Comparison of ENCODE assay signal across 8 mouse cellular contexts in the genomic region with DNA sequence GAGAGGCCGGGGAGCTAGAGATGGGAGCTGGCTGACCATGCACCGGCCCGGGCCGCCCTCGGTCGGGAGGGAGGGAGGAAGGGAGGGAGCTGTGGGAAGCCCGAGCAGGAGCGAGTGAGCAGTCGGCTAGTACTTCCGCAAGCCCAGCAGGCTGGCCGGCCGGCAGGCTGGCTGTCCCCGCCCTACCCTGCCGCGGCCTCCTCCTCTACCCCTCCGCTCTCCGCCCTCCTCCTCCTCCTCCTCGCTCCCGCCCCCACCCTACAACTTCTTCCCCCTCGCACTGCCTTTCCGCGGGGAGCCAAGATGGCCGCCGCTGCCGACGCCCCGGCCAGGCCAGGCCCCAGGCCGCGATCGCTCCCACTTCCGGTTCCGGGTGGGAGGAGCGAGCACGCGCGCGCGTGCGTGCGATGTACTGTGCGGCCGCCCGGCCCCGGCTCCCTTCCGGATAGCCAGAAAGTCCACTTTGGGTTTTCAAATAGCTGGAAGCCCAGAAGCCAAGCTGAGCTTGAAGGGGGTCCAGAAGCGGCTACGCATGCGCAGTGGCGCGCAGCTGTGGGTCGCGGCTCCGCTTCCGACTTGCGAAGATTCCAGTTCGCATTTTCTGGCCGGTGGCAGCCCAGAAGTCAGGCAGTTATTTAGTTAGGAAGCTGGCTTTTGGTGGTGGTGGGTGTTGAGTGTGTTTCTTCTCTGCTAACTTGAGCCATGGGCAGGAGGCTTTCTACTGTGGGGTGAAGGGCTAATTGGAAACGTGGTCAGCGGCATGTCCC. TPM values are rescaled to one million over a fixed set of nuclear protein-coding genes. Genes with fewer than 3 reads are reported as not detected.
DNase-seq lines count a peak whose midpoint lies in the region; ATAC-seq and TF ChIP-seq lines count a peak whose summit lies in the region.

TSS of gene Actr3 (minus strand) at position 359 of the 767 bp plus-strand sequence.

- H3K27ac ChIP-seq in ES-E14 (ENCODE audit: insufficient read depth, low read depth, low read length, poor library complexity, severe bottlenecking), result peak within 1 kb of the TSS; percentile 97
- peak within 1 kb of the TSS; percentile 94 for H3K27ac ChIP-seq in forebrain, embryonic 15.5 days (replicated peaks)

- peaks cover 4 to 8% of the 10 kb centered on the region in 2 experiments; a peak in 3 of 4 replicates for H3K4me1 ChIP-seq in ES-E14 (ENCODE audit: control insufficient read depth in 2 of 2, insufficient read depth in 2 of 2, low read length in 2 of 2, poor library complexity in 1 of 2)
- peaks cover 30% of the 10 kb centered on the region for H3K4me1 ChIP-seq in forebrain, embryonic 15.5 days
- peaks cover 20% of the 10 kb centered on the region for H3K4me1 ChIP-seq in lung, adult 2 months (ENCODE audit: control insufficient read depth, insufficient read depth, low read length)

- TF ChIP-seq CTCF in lung, adult 2 months (IDR thresholded peaks at IDR 0.05; ENCODE audit: insufficient read depth, low read length), result no peak

- intact Hi-C loops in heart, postnatal 25 days (cut with DNase I), result loop anchor here (2.0 kb wide), 2 partner anchors 41 to 125 kb away; partner anchors contain the start of gene Slc35f5

- 0 out of 2 replicates have a peak, but pooled peaks cover 2% of the 10 kb centered on the region for H3K27me3 ChIP-seq in forebrain, embryonic 15.5 days

- TF ChIP-seq POLR2A in lung, adult 2 months (IDR thresholded peaks at IDR 0.05; ENCODE audit: borderline replicate concordance, extremely low read depth, low read depth, low read length), result peak; percentile 96

- DNase-seq in ES-E14 (ENCODE audit: low read depth, low spot score), result peak; percentile 97
- peak; percentile 100 for DNase-seq in cerebellum, adult 11-12 months
- DNase-seq in heart, postnatal 25 days (ENCODE audit: low spot score), result peak; percentile 99
- peak; percentile 100 for DNase-seq in layer of hippocampus, adult 18-20 months (ENCODE audit: low spot score in 2 of 2)
- DNase-seq in lung, adult 2 months, result peak; percentile 98
- peak; percentile 99 for DNase-seq in thymus, adult 18-20 months

- H3K9ac ChIP-seq in ES-E14 (ENCODE audit: insufficient read depth, low read depth, low read length, poor library complexity, severe bottlenecking), result peak within 1 kb of the TSS; percentile 100
- H3K9ac ChIP-seq in forebrain, embryonic 15.5 days (replicated peaks), result peak within 1 kb of the TSS; percentile 97

- no peaks in the 10 kb centered on the region for H3K9me3 ChIP-seq in ES-E14 (ENCODE audit: control insufficient read depth, insufficient read depth, low read depth, low read length)
- no peaks in the 10 kb centered on the region for H3K9me3 ChIP-seq in forebrain, embryonic 15.5 days

- H3K36me3 ChIP-seq in ES-E14 (ENCODE audit: control insufficient read depth, insufficient read depth, low read length, poor library complexity, severe bottlenecking), result no peaks in the 10 kb centered on the region; the same call in 1 of the 2 replicates
- H3K36me3 ChIP-seq in forebrain, embryonic 15.5 days, result no peaks in the 10 kb centered on the region

- H3K4me2 ChIP-seq in forebrain, embryonic 15.5 days (replicated peaks), result peak within 1 kb of the TSS; percentile 64

- in situ Hi-C loops in ES-E14 (cut with MboI; ENCODE audit: low sequenced_read_pairs in 2 of 2, unreplicated experiment in 2 of 2), result no loop called here

- peak within 1 kb of the TSS; percentile 81 to 100 for H3K4me3 ChIP-seq in ES-E14 (ENCODE audit: insufficient read depth in 1 of 2, low read depth in 1 of 2, low read length in 2 of 2, poor library complexity in 1 of 2, severe bottlenecking in 1 of 2)
- peak within 1 kb of the TSS; percentile 91 for H3K4me3 ChIP-seq in forebrain, embryonic 15.5 days
- peak within 1 kb of the TSS; percentile 78 for H3K4me3 ChIP-seq in lung, adult 2 months (replicated peaks; ENCODE audit: extremely low read depth, low read depth, low read length)

- ATAC-seq in forebrain, embryonic 15.5 days (replicated peaks), result peak; percentile 97
- peak; percentile 79 for ATAC-seq in neutrophil, adult 5-6 weeks (ENCODE audit: extremely low read depth, insufficient number of reproducible peaks, low FRiP score, poor library complexity, severe bottlenecking)

- WGBS in forebrain, embryonic 15.5 days, result under 1% methylated on average over 56 of the region's 59 CpGs
- under 1% methylated on average over 48 of the region's 59 CpGs for WGBS in lung, adult 2 months

TF ChIP-seq in ES-E14, 5 proteins besides CTCF, POLR2A, EP300 and RAD21:
- TF ChIP-seq MAFK (IDR thresholded peaks at IDR 0.05; ENCODE audit: insufficient read depth, low read depth, low read length) (no peak), CHD2 (IDR thresholded peaks at IDR 0.05; ENCODE audit: low read depth, low read length) (no peak), HCFC1 (IDR thresholded peaks at IDR 0.05; ENCODE audit: borderline replicate concordance, insufficient read depth, low read length) (peak; percentile 75; the same call in 1 of the 2 replicates)

RNA-seq across cellular contexts. Expression of gene Actr3, which starts in this region (rescaled TPM):
- total RNA-seq in ES-E14 (2012; rRNA removed), result 92.2 and 159 TPM in 2 replicates
- polyA plus RNA-seq in forebrain, embryonic 15.5 days (2015; fragmentation: Nextera tagmentation; extraction: Ambion mirVana), result 245 and 250 TPM in 2 replicates
- total RNA-seq in heart, postnatal 25 days (2021), result 100 to 1,000 TPM; 125 to 136 TPM
- 100 to 1,000 TPM; 346 to 362 TPM for total RNA-seq in layer of hippocampus, adult 18-20 months (2021)
- polyA plus RNA-seq in lung, adult 2 months (2012; rRNA removed), result 36.6 and 64.6 TPM in 2 replicates
- total RNA-seq in neutrophil, adult 5-6 weeks (2017), result 1,373 and 1,435 TPM in 2 replicates

Comparison
In these comparisons a context has a peak if more than half of its experiments do, and no peak if none do; other contexts are left out.
1. Peak in every context shown above with its lines: DNase-seq, ATAC-seq, H3K4me3 ChIP-seq and H3K27ac ChIP-seq.